Mouse (Mus musculus): ENCODE data around the gene Lrwd1. TPM values are rescaled to one million over a fixed set of nuclear protein-coding genes. Genes with fewer than 3 reads are reported as not detected.

Lrwd1 gene
- total and polyA plus RNA-seq, 3 experiments: 52.2 to 62.1 (median 54.3) TPM

DNA sequence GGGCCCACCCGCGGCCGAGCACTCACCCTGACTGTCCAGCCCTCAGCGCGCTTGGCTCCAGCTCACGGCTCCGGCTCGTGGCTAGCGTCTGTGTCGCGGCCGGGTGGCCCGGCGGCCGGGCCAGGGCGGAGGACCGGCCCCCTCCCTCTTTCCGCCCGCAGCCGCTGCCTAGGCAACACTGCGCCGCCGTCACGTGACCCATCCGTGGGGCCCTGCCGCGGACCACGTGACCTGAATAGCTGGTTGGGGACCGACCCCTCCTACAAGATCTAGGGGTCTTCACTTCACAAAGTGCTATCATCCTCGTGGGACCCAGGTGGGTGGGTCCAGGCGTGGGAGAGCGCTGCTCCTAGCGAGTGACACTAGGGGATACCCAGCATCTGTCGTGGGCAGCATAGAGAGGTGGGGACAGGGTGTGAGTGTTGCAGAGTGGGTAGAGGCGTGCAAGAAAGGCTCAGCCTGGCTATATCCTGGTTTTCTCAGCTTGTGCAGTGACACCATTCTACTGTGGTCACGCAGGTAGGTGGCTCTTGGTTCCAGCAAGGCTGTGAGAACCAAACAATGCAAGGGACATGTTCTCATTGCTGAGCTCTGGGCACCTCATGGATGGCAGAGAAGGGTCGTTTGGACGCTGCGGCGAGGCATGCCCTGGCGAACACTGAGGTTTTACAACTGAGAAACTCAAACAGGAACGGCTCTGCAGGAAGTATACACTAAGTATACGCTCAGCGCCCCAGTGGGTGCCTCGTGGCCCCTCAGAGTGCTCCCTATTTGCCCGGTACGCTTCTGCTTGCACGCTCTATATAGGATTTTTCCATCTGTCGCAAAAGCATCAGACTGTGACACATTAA is 34.9 kb upstream of the Lrwd1 start, which contains the start of gene Orai2:
Gene Orai2, minus strand, starts transcription at position 202 of the 851 bp plus-strand sequence.
- Histone ChIP-seq H3K27me3 (replicated peaks) (no peaks in the 10 kb centered on the region), H3K4me3 (replicated peaks in 1 of 3; ENCODE audit: low read depth in 2 of 3, low read length in 2 of 3, poor library complexity in 1 of 3) (peak within 1 kb of the TSS; percentile 66 to 85 (median 70)), H3K27ac (ENCODE audit: insufficient read depth, low read depth) (peak within 1 kb of the TSS; percentile 62), H3K4me1 (ENCODE audit: control insufficient read depth in 1 of 2, insufficient read depth in 2 of 2) (peaks cover 6 to 46% of the 10 kb centered on the region in 2 experiments; a peak in 3 of 4 replicates), H3K4me2 (ENCODE audit: insufficient read depth, low read depth, poor library complexity, severe bottlenecking) (peak within 1 kb of the TSS; percentile 41), H3K9me3 (replicated peaks; ENCODE audit: low read length) (peaks cover 10% of the 10 kb centered on the region), H3K9ac (ENCODE audit: insufficient read depth, low read depth) (peak within 1 kb of the TSS; percentile 74), H3K36me3 (replicated peaks in 1 of 2; ENCODE audit: control insufficient read depth in 1 of 2, insufficient read depth in 1 of 2, low read length in 1 of 2) (peaks cover 7 to 29% of the 10 kb centered on the region in 2 experiments), H3K79me2 (replicated peaks; ENCODE audit: control insufficient read depth, extremely low read depth, insufficient read depth, poor library complexity, severe bottlenecking) (no peaks in the 10 kb centered on the region)
- no peak for TF ChIP-seq ZNF384 (IDR thresholded peaks at IDR 0.05; ENCODE audit: low read depth, low read length)
- no peak; the same call in 1 of the 2 replicates for TF ChIP-seq ETS1 (conservative IDR thresholded peaks at IDR 0.05; ENCODE audit: low read depth, low read length)
- no peak; the same call in 1 of the 2 replicates for TF ChIP-seq HCFC1 (IDR thresholded peaks at IDR 0.05; ENCODE audit: low read depth, low read length)
- no peak for TF ChIP-seq ZKSCAN1 (IDR thresholded peaks at IDR 0.05; ENCODE audit: borderline replicate concordance, low read depth, low read length)
- no peak for TF ChIP-seq RCOR1 (conservative IDR thresholded peaks at IDR 0.05; ENCODE audit: low read depth, low read length)
- no peak for TF ChIP-seq CHD1 (IDR thresholded peaks at IDR 0.05; ENCODE audit: low read depth, low read length)
- 0 out of 2 replicates have a peak, but pooled peaks have one; percentile 5 for TF ChIP-seq IRF4 (IDR thresholded peaks at IDR 0.05; ENCODE audit: low read depth, low read length)
- TF ChIP-seq MYC (IDR thresholded peaks at IDR 0.05; ENCODE audit: low read depth, low read length): 0 out of 2 replicates have a peak, but pooled peaks have one; percentile 13
- TF ChIP-seq MAX (IDR thresholded peaks at IDR 0.05; ENCODE audit: low read length): peak; percentile 97
- TF ChIP-seq MEF2A (IDR thresholded peaks at IDR 0.05; ENCODE audit: borderline replicate concordance, low read depth, low read length): peak; percentile 25; the same call in 1 of the 2 replicates
- TF ChIP-seq SMC3 (IDR thresholded peaks at IDR 0.05; ENCODE audit: low read depth, low read length): no peak
- 0 out of 2 replicates have a peak, but pooled peaks have one; percentile 2 for TF ChIP-seq NRF1 (IDR thresholded peaks at IDR 0.05; ENCODE audit: low read depth, low read length)
- TF ChIP-seq RAD21 (IDR thresholded peaks at IDR 0.05; ENCODE audit: low read depth, low read length): no peak
- peak; percentile 83 for TF ChIP-seq MAZ (IDR thresholded peaks at IDR 0.05; ENCODE audit: low read depth, low read length)
- TF ChIP-seq TCF12 (IDR thresholded peaks at IDR 0.05; ENCODE audit: low read depth, low read length): peak; percentile 10
- TF ChIP-seq JUN (IDR thresholded peaks at IDR 0.05; ENCODE audit: insufficient read depth, low read depth, low read length): no peak
- no peak for TF ChIP-seq EP300 (IDR thresholded peaks at IDR 0.05; ENCODE audit: low read length)
- TF ChIP-seq KAT2A (IDR thresholded peaks at IDR 0.05; ENCODE audit: insufficient replicate concordance, low read length): no peak
- peak; percentile 45; the same call in 1 of the 2 replicates for TF ChIP-seq SIN3A (IDR thresholded peaks at IDR 0.05; ENCODE audit: low read length)
- TF ChIP-seq USF1 (IDR thresholded peaks at IDR 0.05; ENCODE audit: low read depth, low read length): peak; percentile 96
- no peak for TF ChIP-seq POLR2AphosphoS2 (IDR thresholded peaks at IDR 0.05; ENCODE audit: low read depth, low read length)
- TF ChIP-seq MXI1 (IDR thresholded peaks at IDR 0.05; ENCODE audit: low read depth, low read length): peak; percentile 97
- TF ChIP-seq BHLHE40 (IDR thresholded peaks at IDR 0.05; ENCODE audit: low read depth, low read length): peak; percentile 96
- TF ChIP-seq JUND (conservative IDR thresholded peaks at IDR 0.05; ENCODE audit: low read depth, low read length): no peak
- TF ChIP-seq UBTF (IDR thresholded peaks at IDR 0.05; ENCODE audit: low read depth, low read length): 0 out of 2 replicates have a peak, but pooled peaks have one; percentile 24
- TF ChIP-seq CTCF (conservative IDR thresholded peaks at IDR 0.05 in 1 of 2, IDR thresholded peaks at IDR 0.05 in 1 of 2; ENCODE audit: low read depth in 2 of 2, low read length in 2 of 2): no peak
- no peak for TF ChIP-seq PAX5 (IDR thresholded peaks at IDR 0.05; ENCODE audit: low read length)
- TF ChIP-seq ZMIZ1 (IDR thresholded peaks at IDR 0.05; ENCODE audit: low read depth, low read length): no peak
- TF ChIP-seq ELF1 (IDR thresholded peaks at IDR 0.05; ENCODE audit: low read depth, low read length): 0 out of 2 replicates have a peak, but pooled peaks have one; percentile 24
- no peak for TF ChIP-seq CHD2 (IDR thresholded peaks at IDR 0.05; ENCODE audit: low read length)
- 0 out of 2 replicates have a peak, but pooled peaks have one; percentile 47 for TF ChIP-seq NELFE (IDR thresholded peaks at IDR 0.05; ENCODE audit: low read depth, low read length)
- no peak for TF ChIP-seq TBP (conservative IDR thresholded peaks at IDR 0.05; ENCODE audit: low read depth, low read length)
- peak; percentile 98 for TF ChIP-seq USF2 (conservative IDR thresholded peaks at IDR 0.05; ENCODE audit: low read depth, low read length)
- TF ChIP-seq GABPA (IDR thresholded peaks at IDR 0.05; ENCODE audit: insufficient replicate concordance, low read depth, low read length): no peak
- no peak for TF ChIP-seq E2F4 (IDR thresholded peaks at IDR 0.05; ENCODE audit: insufficient replicate concordance, low read depth, low read length)
- no peak for TF ChIP-seq ZC3H11A (IDR thresholded peaks at IDR 0.05; ENCODE audit: low read depth, low read length)
- TF ChIP-seq POLR2A (IDR thresholded peaks at IDR 0.05; ENCODE audit: low read depth, low read length): peak; percentile 47
- no peak for TF ChIP-seq MAFK (IDR thresholded peaks at IDR 0.05; ENCODE audit: insufficient replicate concordance, low read length)
- DNase-seq (ENCODE audit: extremely low read depth): peak; percentile 66
- in situ Hi-C loops (cut with MboI; ENCODE audit: low pct_ligation_motif_present, low pct_unique_long_range_greater_than_20kb, low sequenced_read_pairs): loop anchor here (10.0 kb wide), 1 partner anchor 186 kb away; the partner anchor contains the start of gene Zp3
- dilution Hi-C loops (cut with MboI; ENCODE audit: extremely low pct_ligation_motif_present, extremely low pct_unique_long_range_greater_than_20kb, low sequenced_read_pairs): no loop called here
